Mouse (Mus musculus) thymus, adult 2 months (tissue): ENCODE measurements at regions not wholly inside any gene's neighbourhood (a gene's known extent, or its start where the extent isn't known, plus 50 kb on each side); places are given as distances from the start of the nearest gene placed in this dataset.

Experiments used
- DNase-seq: peaks from one replicate; pipeline ENCODE4 v3.0.0; 2021
- H3K27ac ChIP-seq: fragments of 200-500 bp; 2 replicates; pipeline ENCODE4 v1.5.1; 2012; ENCODE audit warnings: low read length, control low read depth; ENCODE audit not compliant: control insufficient read depth, insufficient read depth
- H3K27me3 ChIP-seq: fragments of 200-500 bp; 2 replicates; pipeline ENCODE4 v1.6.1; 2012; ENCODE audit warnings: mild to moderate bottlenecking, low read length, moderate library complexity, mixed read lengths; ENCODE audit not compliant: control insufficient read depth, insufficient read depth
- H3K36me3 ChIP-seq: fragments of 200-500 bp; 2 replicates; pipeline ENCODE4 v1.6.1; 2012; ENCODE audit warnings: mild to moderate bottlenecking, low read length, moderate library complexity; ENCODE audit not compliant: control insufficient read depth, insufficient read depth
- H3K4me1 ChIP-seq: fragments of 200-500 bp; replicated peaks from 2 replicates; pipeline ENCODE4 v1.6.1; 2012; ENCODE audit warnings: low read length; ENCODE audit not compliant: control insufficient read depth, insufficient read depth
- H3K4me3 ChIP-seq: fragments of 200-500 bp; 2 replicates; pipeline ENCODE4 v1.5.1; 2012; ENCODE audit warnings: mild to moderate bottlenecking, low read length, control low read depth, moderate library complexity; ENCODE audit not compliant: control insufficient read depth, insufficient read depth
- CTCF ChIP-seq: fragments of 200-500 bp; IDR thresholded peaks from 2 replicates; pipeline ENCODE4 v1.5.1; 2012; ENCODE audit warnings: mild to moderate bottlenecking, control low read depth, low read length, moderate library complexity, borderline replicate concordance; ENCODE audit not compliant: control insufficient read depth, poor library complexity, insufficient read depth; ENCODE audit errors: extremely low read depth
- POLR2A ChIP-seq: fragments of 200-500 bp; IDR thresholded peaks from 2 replicates; pipeline ENCODE4 v1.6.1; 2012; ENCODE audit warnings: mild to moderate bottlenecking, low read length, control low read depth, moderate library complexity; ENCODE audit not compliant: control insufficient read depth, poor library complexity, insufficient read depth; ENCODE audit errors: extremely low read depth
- WGBS: fragments of 180-500 bp; shearing (Covaris S2); methylation state at CpG from one replicate; pipeline ENCODE4 v1.1.7; 2018; 5-methylcytosine and 5-hydroxymethylcytosine counted together

GRCm38 (mm10) chr14:99574146-99574545 lies 275.7 kb downstream of the Klf5 start:
- DNase-seq = no peak
- H3K36me3 ChIP-seq = no peaks in the 10 kb centered on the region
- 83% methylated on average over 2 of the region's 2 CpGs for WGBS
- no peaks in the 10 kb centered on the region for H3K27me3 ChIP-seq
- TF ChIP-seq POLR2A (no peak), CTCF (no peak)
- H3K27ac ChIP-seq = no peak overlapping the region
- no peak overlapping the region for H3K4me3 ChIP-seq
- H3K4me1 ChIP-seq = no peaks in the 10 kb centered on the region

GRCm38 (mm10) chr14:99578665-99579064 lies 280.2 kb downstream of the Klf5 start:
- no peak for DNase-seq
- 92% methylated on average over 17 of the region's 17 CpGs for WGBS
- H3K27me3 ChIP-seq = no peaks in the 10 kb centered on the region
- TF ChIP-seq CTCF = no peak
- TF ChIP-seq POLR2A = no peak
- no peak overlapping the region for H3K27ac ChIP-seq
- H3K4me3 ChIP-seq = no peak overlapping the region
- H3K4me1 ChIP-seq = no peaks in the 10 kb centered on the region
- no peaks in the 10 kb centered on the region for H3K36me3 ChIP-seq

- WGBS = 40% methylated on average over 10 of the region's 10 CpGs
Observed at GRCm38 (mm10) chr14:99579271-99579759, 280.8 kb downstream of the Klf5 start.

GRCm38 (mm10) chr14:99579765-99580266 lies 281.3 kb downstream of the Klf5 start:
- H3K27me3 ChIP-seq = no peaks in the 10 kb centered on the region
- no peaks in the 10 kb centered on the region for H3K36me3 ChIP-seq
- no peak for DNase-seq
- no peak overlapping the region for H3K27ac ChIP-seq
- H3K4me1 ChIP-seq = no peaks in the 10 kb centered on the region
- no peak overlapping the region for H3K4me3 ChIP-seq
- WGBS = 81% methylated on average over 4 of the region's 4 CpGs
- TF ChIP-seq CTCF (no peak), POLR2A (no peak)

More at GRCm38 (mm10) chr14:99579271-99579759, 280.8 kb downstream of the Klf5 start:
- Histone ChIP-seq H3K4me1 (no peaks in the 10 kb centered on the region), H3K36me3 (no peaks in the 10 kb centered on the region), H3K27ac (no peak overlapping the region), H3K27me3 (no peaks in the 10 kb centered on the region), H3K4me3 (no peak overlapping the region)
- DNase-seq = no peak
- no peak for TF ChIP-seq POLR2A
- TF ChIP-seq CTCF = no peak

- no peaks in the 10 kb centered on the region for H3K4me1 ChIP-seq
- no peaks in the 10 kb centered on the region for H3K27me3 ChIP-seq
- 81% methylated on average over 7 of the region's 7 CpGs for WGBS
- no peaks in the 10 kb centered on the region for H3K36me3 ChIP-seq
- TF ChIP-seq CTCF = no peak
- no peak for TF ChIP-seq POLR2A
- DNase-seq = no peak
- no peak overlapping the region for H3K4me3 ChIP-seq
- H3K27ac ChIP-seq = no peak overlapping the region
Observed at GRCm38 (mm10) chr14:99584144-99584543, 285.7 kb downstream of the Klf5 start.

GRCm38 (mm10) chr14:99586029-99586428 lies 287.5 kb downstream of the Klf5 start:
- WGBS = 98% methylated on average over 7 of the region's 7 CpGs
- no peak for TF ChIP-seq POLR2A
- no peaks in the 10 kb centered on the region for H3K27me3 ChIP-seq
- DNase-seq = no peak
- no peaks in the 10 kb centered on the region for H3K4me1 ChIP-seq
- H3K27ac ChIP-seq = no peak overlapping the region
- H3K36me3 ChIP-seq = no peaks in the 10 kb centered on the region
- no peak overlapping the region for H3K4me3 ChIP-seq
